Mouse (Mus musculus) frontal cortex, postnatal 36 days (tissue): Measurements from ENCODE around the gene Espn.

Source experiments
- DNase-seq, 2 experiments: peaks; one replicate each; pipeline ENCODE4 v3.0.0; 2022; ENCODE audit warnings: low spot score in 2 of 2

Gene Espn

GRCm38 (mm10) chr4:152146033-152146827 is 5.9 kb downstream of the Espn start:
- DNase-seq: no peak

GRCm38 (mm10) chr4:152145473-152145872 is 6.7 kb downstream of the Espn start:
- no peak for DNase-seq

- no peak for DNase-seq
Observed at GRCm38 (mm10) chr4:152143632-152144031, 8.5 kb downstream of the Espn start.

- peak; percentile 46 to 59 for DNase-seq
Observed at GRCm38 (mm10) chr4:152141521-152142135, 10.5 kb downstream of the Espn start.

- DNase-seq: no peak
Observed at GRCm38 (mm10) chr4:152140441-152140840, 11.7 kb downstream of the Espn start.

GRCm38 (mm10) chr4:152138497-152139260 is 13.5 kb downstream of the Espn start:
- peak; percentile 75 to 81 for DNase-seq

- no peak for DNase-seq
Observed at GRCm38 (mm10) chr4:152136876-152137250, 15.3 kb downstream of the Espn start.

GRCm38 (mm10) chr4:152136112-152136875 is 15.9 kb downstream of the Espn start:
- no peak for DNase-seq

- no peak for DNase-seq
Observed at GRCm38 (mm10) chr4:152135363-152135762, 16.8 kb downstream of the Espn start.

- DNase-seq: no peak
Observed at GRCm38 (mm10) chr4:152134507-152134906, 17.7 kb downstream of the Espn start.

GRCm38 (mm10) chr4:152133213-152133612 is 19.0 kb downstream of the Espn start:
- DNase-seq: no peak

GRCm38 (mm10) chr4:152132772-152133169 is 19.4 kb downstream of the Espn start:
- no peak for DNase-seq

GRCm38 (mm10) chr4:152131809-152132771 is 20.1 kb downstream of the Espn start:
- no peak for DNase-seq

- peak; percentile 44 to 47 for DNase-seq
Observed at GRCm38 (mm10) chr4:152130771-152131653, 21.2 kb downstream of the Espn start.

GRCm38 (mm10) chr4:152129395-152129930 is 22.7 kb downstream of the Espn start:
- no peak for DNase-seq

- no peak for DNase-seq
Observed at GRCm38 (mm10) chr4:152128784-152129183, 23.4 kb downstream of the Espn start.

GRCm38 (mm10) chr4:152127884-152128283 is 24.3 kb downstream of the Espn start:
- DNase-seq: no peak

- no peak for DNase-seq
Observed at GRCm38 (mm10) chr4:152126026-152126920, 25.9 kb downstream of the Espn start.
